Mouse (Mus musculus) fat pad, adult 2 months (tissue): Measurements from ENCODE around the gene Ulk4.
"Not testable (repeated sequence)": the region's sequence is repeated elsewhere in the genome, so short reads cannot be mapped to it uniquely, and the experiment has no call there.

Experiments
- DNase-seq: peaks from one replicate; pipeline ENCODE4 v3.0.0-alpha.2; 2011; ENCODE audit warnings: low read depth, low spot score; ENCODE audit errors: extremely low read depth

Gene Ulk4

GRCm38 (mm10) chr9:120946131-120946530 is 330.9 kb downstream of the Ulk4 start:
- DNase-seq: no peak

- DNase-seq: no peak
Observed at GRCm38 (mm10) chr9:120944211-120944610, 332.8 kb downstream of the Ulk4 start.

GRCm38 (mm10) chr9:120943757-120944156 is 333.2 kb downstream of the Ulk4 start:
- DNase-seq: no peak

- no peak for DNase-seq
Observed at GRCm38 (mm10) chr9:120940858-120941257, 336.1 kb downstream of the Ulk4 start.

GRCm38 (mm10) chr9:120936351-120936750 is 340.6 kb downstream of the Ulk4 start:
- DNase-seq: no peak

- DNase-seq: no peak
Observed at GRCm38 (mm10) chr9:120935634-120935922, 341.4 kb downstream of the Ulk4 start.

GRCm38 (mm10) chr9:120934821-120935633 is 342.0 kb downstream of the Ulk4 start:
- no peak for DNase-seq

- no peak for DNase-seq
Observed at GRCm38 (mm10) chr9:120933886-120934758, 342.9 kb downstream of the Ulk4 start.

GRCm38 (mm10) chr9:120933587-120933885 is 343.5 kb downstream of the Ulk4 start:
- DNase-seq: no peak

GRCm38 (mm10) chr9:120932797-120933586 is 344.0 kb downstream of the Ulk4 start:
- no peak for DNase-seq

- DNase-seq: peak; percentile 51
Observed at GRCm38 (mm10) chr9:120932371-120932770, 344.6 kb downstream of the Ulk4 start.

GRCm38 (mm10) chr9:120930811-120931210 is 346.2 kb downstream of the Ulk4 start:
- no peak for DNase-seq

- DNase-seq: no peak
Observed at GRCm38 (mm10) chr9:120930021-120930420, 347.0 kb downstream of the Ulk4 start.

GRCm38 (mm10) chr9:120929081-120929480 is 347.9 kb downstream of the Ulk4 start, which contains the start of gene Ctnnb1:
TSS of gene Ctnnb1 (plus strand) at chr9:120929216.
- DNase-seq: no peak

- no peak for DNase-seq
Observed at GRCm38 (mm10) chr9:120926939-120927606, 349.9 kb downstream of the Ulk4 start.

GRCm38 (mm10) chr9:120926126-120926525 is 350.9 kb downstream of the Ulk4 start:
- no peak for DNase-seq

- no peak for DNase-seq
Observed at GRCm38 (mm10) chr9:120919130-120919529, 357.9 kb downstream of the Ulk4 start.

GRCm38 (mm10) chr9:120918642-120919041 is 358.4 kb downstream of the Ulk4 start:
- DNase-seq: no peak

GRCm38 (mm10) chr9:120918211-120918610 is 358.8 kb downstream of the Ulk4 start:
- no peak for DNase-seq

GRCm38 (mm10) chr9:120917619-120918018 is 359.4 kb downstream of the Ulk4 start:
- DNase-seq: not testable (repeated sequence)
